Mouse (Mus musculus) forebrain, embryonic 15.5 days (tissue): Measurements from ENCODE around the gene Kcnh8. TPM values are rescaled to one million over a fixed set of nuclear protein-coding genes. Genes with fewer than 3 reads are reported as not detected.
A peak's percentile ranks its signal among the peaks of the same experiment; 100 is the strongest.

Experiments
- ATAC-seq: fragments of 200-750 bp; cut with Nextera tagmentation; replicated peaks from 2 replicates; pipeline ENCODE4 v1.8.0; 2017; ENCODE audit warnings: mild to moderate bottlenecking, moderate TSS enrichment, moderate library complexity
- H3K27ac ChIP-seq: fragments of 300-500 bp; sonication (generic); replicated peaks from 2 replicates; pipeline ENCODE4 v1.5.1; 2015; ENCODE audit warnings: mild to moderate bottlenecking, inconsistent platforms
- H3K27me3 ChIP-seq: fragments of 300-500 bp; sonication (generic); 2 replicates; pipeline ENCODE4 v1.6.1; 2015; ENCODE audit warnings: inconsistent platforms
- H3K36me3 ChIP-seq: fragments of 300-500 bp; sonication (generic); 2 replicates; pipeline ENCODE4 v1.6.1; 2015; ENCODE audit warnings: mild to moderate bottlenecking, inconsistent platforms
- H3K4me1 ChIP-seq: fragments of 300-500 bp; sonication (generic); 2 replicates; pipeline ENCODE4 v1.6.1; 2015; ENCODE audit warnings: inconsistent platforms
- H3K4me2 ChIP-seq: fragments of 300-500 bp; sonication (generic); replicated peaks from 2 replicates; pipeline ENCODE4 v1.6.1; 2015; ENCODE audit warnings: mild to moderate bottlenecking, inconsistent platforms
- H3K4me3 ChIP-seq: fragments of 300-500 bp; sonication (generic); 2 replicates; pipeline ENCODE4 v1.5.1; 2015; ENCODE audit warnings: mild to moderate bottlenecking, inconsistent platforms
- H3K9ac ChIP-seq: fragments of 300-500 bp; sonication (generic); replicated peaks from 2 replicates; pipeline ENCODE4 v1.6.1; 2015; ENCODE audit warnings: mild to moderate bottlenecking, inconsistent platforms
- H3K9me3 ChIP-seq: fragments of 300-500 bp; sonication (generic); 2 replicates; pipeline ENCODE4 v1.6.1; 2016; ENCODE audit warnings: inconsistent platforms
- WGBS: fragments of 180-500 bp; shearing (Covaris S2); methylation state at CpG from one replicate; pipeline ENCODE4 v1.1.7; 2015; ENCODE audit warnings: mixed read lengths; 5-methylcytosine and 5-hydroxymethylcytosine counted together
- polyA plus RNA-seq: library from polyadenylated mRNA; unstranded; fragments of >200 nt; fragmentation: Nextera tagmentation; extraction: Ambion mirVana; gene quantifications from 2 replicates; pipeline ENCODE4 v1.2.1, GENCODE M21; 2015

The Kcnh8 gene
- 4.1 and 4.4 TPM in 2 replicates for polyA plus RNA-seq

DNA sequence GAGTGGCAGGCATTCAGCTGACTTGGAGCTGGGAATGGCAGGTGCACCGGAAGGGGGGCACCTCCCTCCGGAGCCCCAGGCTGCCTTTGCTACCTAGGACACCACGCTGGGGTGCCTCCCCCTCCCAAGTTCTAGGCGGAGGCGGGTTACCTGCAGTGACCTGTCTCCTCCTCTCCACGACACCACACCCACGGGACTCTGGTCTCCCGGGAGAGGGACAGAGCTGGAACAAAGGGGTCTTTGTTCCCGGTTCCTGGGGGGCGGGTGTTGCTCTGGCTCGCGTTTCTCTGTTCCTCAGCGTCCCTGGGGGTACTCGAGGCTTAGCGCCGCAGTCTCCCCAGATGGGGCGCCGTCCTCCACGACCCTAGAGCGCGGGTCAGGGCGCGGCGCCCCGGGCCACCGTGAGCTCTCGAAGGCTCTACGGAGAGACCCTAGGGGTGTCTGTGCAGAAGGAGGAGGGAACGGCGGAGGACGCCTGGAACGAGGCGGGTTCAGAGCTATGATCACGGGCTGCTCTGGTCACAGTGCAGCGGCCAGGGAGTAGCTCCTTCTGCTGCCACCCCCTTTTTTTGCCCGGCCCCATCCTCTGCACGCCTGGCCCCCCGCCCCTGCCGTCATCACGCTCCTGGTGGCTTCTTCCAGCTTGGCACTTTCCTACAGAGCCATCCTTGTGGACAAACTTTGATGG, at the start of gene Kcnh8:
Gene Kcnh8, plus strand, starts transcription at position 617 of the 688 bp plus-strand sequence.
- peak within 1 kb of the TSS; percentile 97 for H3K4me2 ChIP-seq
- under 1% methylated on average over 40 of the region's 40 CpGs for WGBS
- H3K4me1 ChIP-seq: peaks cover 17% of the 10 kb centered on the region
- H3K27me3 ChIP-seq: 0 out of 2 replicates have a peak, but pooled peaks cover 4% of the 10 kb centered on the region
- peak; percentile 49 for ATAC-seq
- no peaks in the 10 kb centered on the region for H3K36me3 ChIP-seq
- H3K9ac ChIP-seq: peak within 1 kb of the TSS; percentile 97
- no peaks in the 10 kb centered on the region for H3K9me3 ChIP-seq
- H3K4me3 ChIP-seq: peak within 1 kb of the TSS; percentile 72
- peak within 1 kb of the TSS; percentile 95 for H3K27ac ChIP-seq

DNA sequence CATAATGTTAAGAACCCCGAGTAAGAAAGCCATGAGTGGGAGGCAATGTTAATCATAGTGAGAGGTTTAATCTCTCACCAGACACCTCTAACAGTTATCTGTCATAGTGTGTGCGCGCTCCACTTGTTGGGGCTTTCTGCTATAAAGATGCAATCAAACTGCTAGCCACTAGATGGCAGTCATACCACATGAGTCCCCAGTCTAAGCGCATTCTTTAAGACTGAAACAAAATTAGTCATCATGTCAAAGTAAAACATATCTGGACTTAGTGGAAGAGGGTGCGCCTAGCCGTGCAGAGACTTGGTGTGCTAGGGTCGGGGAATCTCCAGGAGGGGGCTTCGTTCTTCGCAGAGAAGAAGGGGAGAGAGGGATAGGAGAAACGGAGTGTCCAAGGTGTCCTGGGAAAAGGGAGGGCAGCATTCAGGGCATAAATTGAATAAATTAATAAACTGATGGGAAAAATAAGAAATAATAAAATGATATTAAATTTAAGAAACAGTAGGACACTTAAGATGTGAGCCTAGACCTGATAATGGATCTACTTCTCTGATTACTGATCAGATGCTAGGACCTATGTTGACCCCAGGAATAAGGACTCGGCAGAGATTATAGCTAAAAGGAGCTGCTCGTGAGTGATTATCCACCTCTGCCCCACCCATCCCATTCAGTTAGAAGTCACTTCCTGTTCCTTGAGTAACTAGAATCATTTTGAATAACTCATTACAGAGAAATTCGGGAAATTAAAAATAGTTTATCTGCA, 42.4 kb upstream of the Kcnh8 start:
- no peaks in the 10 kb centered on the region for H3K4me1 ChIP-seq
- no peak overlapping the region for H3K9ac ChIP-seq
- H3K4me3 ChIP-seq: no peak overlapping the region
- H3K27ac ChIP-seq: no peak overlapping the region
- 33% methylated on average over 13 of the region's 13 CpGs for WGBS
- no peaks in the 10 kb centered on the region for H3K27me3 ChIP-seq
- H3K4me2 ChIP-seq: no peak overlapping the region
- ATAC-seq: peak; percentile 97
- H3K9me3 ChIP-seq: no peaks in the 10 kb centered on the region
- no peaks in the 10 kb centered on the region for H3K36me3 ChIP-seq

DNA sequence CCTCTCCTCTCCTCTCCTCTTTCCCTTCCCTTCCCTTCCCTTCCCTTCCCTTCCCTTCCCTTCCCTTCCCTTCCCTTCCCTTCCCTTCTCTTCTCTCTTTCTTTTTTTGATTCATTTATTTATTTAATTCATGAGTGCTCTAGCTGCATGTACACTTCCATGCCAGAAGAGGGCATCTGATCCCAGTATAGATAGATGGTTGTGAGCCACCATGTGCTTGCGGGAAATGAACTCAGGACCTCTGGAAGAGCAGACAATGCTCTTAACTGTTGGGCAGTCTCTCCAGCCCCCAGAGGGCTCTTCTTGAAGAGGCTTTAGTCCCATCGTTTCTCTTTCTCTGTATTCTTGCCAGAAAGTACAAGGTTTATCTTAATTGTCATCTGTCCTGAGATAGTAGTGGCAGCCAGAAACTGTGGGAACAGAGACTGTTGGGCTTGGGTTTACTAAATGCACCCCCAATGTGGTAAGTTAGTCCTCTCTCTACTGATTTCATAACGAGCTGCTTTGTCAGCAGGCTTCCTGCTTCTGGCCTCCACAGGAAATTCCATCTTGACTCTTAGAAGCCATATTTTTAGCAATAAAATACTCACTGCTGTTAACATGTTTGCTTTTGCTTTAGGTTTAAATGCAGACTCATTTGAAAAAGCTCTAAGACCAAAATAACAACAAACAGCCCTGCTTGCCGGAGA, 36.9 kb upstream of the Kcnh8 start:
- Histone ChIP-seq H3K27ac (no peak overlapping the region), H3K27me3 (no peaks in the 10 kb centered on the region), H3K9ac (no peak overlapping the region), H3K4me3 (no peak overlapping the region), H3K4me2 (no peak overlapping the region), H3K36me3 (no peaks in the 10 kb centered on the region), H3K4me1 (no peaks in the 10 kb centered on the region), H3K9me3 (no peaks in the 10 kb centered on the region)
- 57% methylated on average over 4 of the region's 4 CpGs for WGBS
- ATAC-seq: no peak

GRCm38 (mm10) chr17:52569584-52570270, 32.8 kb upstream of the Kcnh8 start:
- no peaks in the 10 kb centered on the region for H3K4me1 ChIP-seq
- no peaks in the 10 kb centered on the region for H3K9me3 ChIP-seq
- H3K27me3 ChIP-seq: no peaks in the 10 kb centered on the region
- no peak overlapping the region for H3K9ac ChIP-seq
- ATAC-seq: peak; percentile 91
- H3K27ac ChIP-seq: no peak overlapping the region
- no peaks in the 10 kb centered on the region for H3K36me3 ChIP-seq
- no peak overlapping the region for H3K4me2 ChIP-seq
- H3K4me3 ChIP-seq: no peak overlapping the region
- WGBS: 66% methylated on average over 4 of the region's 4 CpGs

DNA sequence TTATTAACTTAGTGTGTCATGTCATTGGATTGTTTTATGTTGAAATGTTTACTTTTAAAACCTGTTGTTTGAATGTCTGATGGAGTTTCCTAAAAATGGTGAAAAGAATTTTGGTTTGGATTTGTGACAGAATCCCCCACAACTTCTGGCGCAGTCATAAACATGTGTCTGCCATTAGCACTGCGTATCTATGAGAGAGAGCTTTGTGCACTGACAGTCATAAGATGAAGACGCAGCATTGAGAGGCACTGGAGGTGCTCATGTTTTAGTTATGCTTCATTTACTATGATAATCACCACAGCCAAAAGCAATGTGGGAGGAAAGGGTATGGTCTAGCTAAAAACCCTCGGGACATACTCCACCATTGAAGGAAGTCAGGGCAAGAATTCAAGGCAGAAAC, 30.3 kb upstream of the Kcnh8 start:
- ATAC-seq: no peak
- Histone ChIP-seq H3K27ac (no peak overlapping the region), H3K36me3 (no peaks in the 10 kb centered on the region), H3K27me3 (no peaks in the 10 kb centered on the region), H3K9me3 (no peaks in the 10 kb centered on the region), H3K4me1 (no peaks in the 10 kb centered on the region), H3K4me3 (no peak overlapping the region), H3K9ac (no peak overlapping the region), H3K4me2 (no peak overlapping the region)
- 63% methylated on average over 4 of the region's 4 CpGs for WGBS

GRCm38 (mm10) chr17:52591503-52592194, 10.9 kb upstream of the Kcnh8 start:
- no peak overlapping the region for H3K27ac ChIP-seq
- no peaks in the 10 kb centered on the region for H3K36me3 ChIP-seq
- H3K4me3 ChIP-seq: no peak overlapping the region
- ATAC-seq: no peak
- H3K9me3 ChIP-seq: no peaks in the 10 kb centered on the region
- H3K9ac ChIP-seq: no peak overlapping the region
- no peak overlapping the region for H3K4me2 ChIP-seq
- 79% methylated on average over 5 of the region's 5 CpGs for WGBS
- H3K27me3 ChIP-seq: no peaks in the 10 kb centered on the region
- no peaks in the 10 kb centered on the region for H3K4me1 ChIP-seq

- no peak overlapping the region for H3K4me3 ChIP-seq
- no peak for ATAC-seq
- H3K27me3 ChIP-seq: 0 out of 2 replicates have a peak, but pooled peaks cover 4% of the 10 kb centered on the region
- WGBS: 89% methylated on average over 3 of the region's 3 CpGs
- no peaks in the 10 kb centered on the region for H3K36me3 ChIP-seq
- no peak overlapping the region for H3K4me2 ChIP-seq
- H3K27ac ChIP-seq: no peak overlapping the region
- H3K9ac ChIP-seq: no peak overlapping the region
- peaks cover 16% of the 10 kb centered on the region for H3K4me1 ChIP-seq
- no peaks in the 10 kb centered on the region for H3K9me3 ChIP-seq
Measured at GRCm38 (mm10) chr17:52599141-52599540, 3.4 kb upstream of the Kcnh8 start.

GRCm38 (mm10) chr17:52600882-52601371, 1.6 kb upstream of the Kcnh8 start:
- Histone ChIP-seq H3K4me2 (peak overlapping the region; percentile 97), H3K36me3 (no peaks in the 10 kb centered on the region), H3K9me3 (no peaks in the 10 kb centered on the region), H3K9ac (peak overlapping the region; percentile 97), H3K27ac (peak overlapping the region; percentile 95), H3K4me3 (peak overlapping the region; percentile 72), H3K4me1 (peaks cover 17% of the 10 kb centered on the region), H3K27me3 (0 out of 2 replicates have a peak, but pooled peaks cover 4% of the 10 kb centered on the region)
- WGBS: 0% methylated on average over 22 of the region's 22 CpGs
- peak; percentile 95 for ATAC-seq

DNA sequence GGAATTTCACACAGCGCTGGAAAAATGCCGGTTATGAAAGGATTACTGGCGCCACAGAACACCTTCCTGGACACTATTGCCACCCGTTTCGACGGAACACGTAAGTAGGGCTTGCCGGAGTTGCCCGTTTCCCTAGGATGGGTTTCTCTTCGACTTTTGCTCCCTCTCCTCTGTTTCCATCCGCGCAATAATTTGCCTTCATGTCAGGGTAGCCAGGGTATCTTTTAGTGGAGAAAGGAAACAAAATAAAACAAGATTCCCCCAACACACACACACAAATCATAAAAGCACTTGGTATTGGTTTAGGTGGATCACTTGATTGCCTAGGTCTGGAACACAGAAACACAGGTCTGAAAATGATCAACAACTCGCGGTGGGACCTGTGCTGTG, 267 bp downstream of the Kcnh8 start:
- H3K9me3 ChIP-seq: no peaks in the 10 kb centered on the region
- peak overlapping the region; percentile 95 for H3K27ac ChIP-seq
- H3K27me3 ChIP-seq: 0 out of 2 replicates have a peak, but pooled peaks cover 4% of the 10 kb centered on the region
- WGBS: under 1% methylated on average over 14 of the region's 14 CpGs
- no peak for ATAC-seq
- peaks cover 17% of the 10 kb centered on the region for H3K4me1 ChIP-seq
- no peaks in the 10 kb centered on the region for H3K36me3 ChIP-seq
- H3K4me2 ChIP-seq: peak overlapping the region; percentile 97
- H3K4me3 ChIP-seq: peak overlapping the region; percentile 72
- peak overlapping the region; percentile 97 for H3K9ac ChIP-seq

DNA sequence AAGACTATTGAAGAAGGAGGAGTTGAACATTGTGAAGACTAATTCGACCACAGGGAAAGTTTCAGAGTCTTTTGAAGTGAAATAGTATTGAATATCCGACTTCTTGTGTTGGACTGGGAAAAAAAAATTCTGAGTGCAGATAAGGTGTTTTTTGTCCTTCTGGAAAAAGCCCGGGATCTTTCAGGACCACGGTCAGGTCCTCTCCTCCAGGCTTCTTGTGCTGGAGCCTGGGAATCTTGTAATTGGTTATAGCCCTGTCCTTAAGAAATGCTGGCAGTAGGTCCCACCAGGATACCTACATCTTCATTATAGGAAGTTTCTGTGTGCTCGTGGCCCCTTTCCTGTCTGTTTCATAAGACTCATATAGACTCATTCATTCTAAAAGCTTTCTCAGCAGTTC, 902 bp downstream of the Kcnh8 start:
- ATAC-seq: no peak
- peak overlapping the region; percentile 72 for H3K4me3 ChIP-seq
- H3K27ac ChIP-seq: no peak overlapping the region
- no peaks in the 10 kb centered on the region for H3K36me3 ChIP-seq
- H3K4me1 ChIP-seq: peaks cover 17% of the 10 kb centered on the region
- 2% methylated on average over 5 of the region's 5 CpGs for WGBS
- H3K9ac ChIP-seq: 0 out of 2 replicates have a peak overlapping the region, but pooled peaks have one; percentile 97
- H3K9me3 ChIP-seq: no peaks in the 10 kb centered on the region
- 0 out of 2 replicates have a peak, but pooled peaks cover 4% of the 10 kb centered on the region for H3K27me3 ChIP-seq
- H3K4me2 ChIP-seq: peak overlapping the region; percentile 97

DNA sequence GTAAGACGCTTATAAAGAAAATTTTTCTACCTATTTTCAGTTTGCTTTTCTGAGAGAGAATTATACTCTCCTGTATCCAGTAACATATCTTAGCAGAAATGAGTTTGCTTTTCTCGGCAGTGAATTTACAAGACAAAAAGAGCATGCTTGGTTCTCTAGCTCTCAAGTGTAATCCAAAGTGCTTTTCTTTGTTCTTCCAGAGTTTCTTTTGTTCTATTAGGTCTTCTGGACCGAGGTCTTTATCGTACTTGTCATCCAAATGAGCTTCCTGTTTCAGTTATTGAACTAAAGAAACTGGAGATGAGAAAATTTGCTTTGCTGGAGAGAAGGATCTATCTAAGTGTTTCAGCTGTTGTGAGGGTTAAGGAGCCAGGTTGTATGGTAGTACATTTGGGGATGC, 8.9 kb downstream of the Kcnh8 start:
- 41% methylated on average over 4 of the region's 4 CpGs for WGBS
- no peak for ATAC-seq
- Histone ChIP-seq H3K9me3 (no peaks in the 10 kb centered on the region), H3K4me1 (no peaks in the 10 kb centered on the region), H3K36me3 (no peaks in the 10 kb centered on the region), H3K4me2 (no peak overlapping the region), H3K9ac (no peak overlapping the region), H3K4me3 (no peak overlapping the region), H3K27ac (no peak overlapping the region), H3K27me3 (no peaks in the 10 kb centered on the region)
